Mouse (Mus musculus): Measurements from ENCODE around the gene Tmod4. TPM values are rescaled to one million over a fixed set of nuclear protein-coding genes. Genes with fewer than 3 reads are reported as not detected.
A peak's percentile ranks its signal among the peaks of the same experiment; 100 is the strongest.

Gene Tmod4
- polyA plus RNA-seq, 1 experiment from 2014 or later = 1.6 TPM

DNA sequence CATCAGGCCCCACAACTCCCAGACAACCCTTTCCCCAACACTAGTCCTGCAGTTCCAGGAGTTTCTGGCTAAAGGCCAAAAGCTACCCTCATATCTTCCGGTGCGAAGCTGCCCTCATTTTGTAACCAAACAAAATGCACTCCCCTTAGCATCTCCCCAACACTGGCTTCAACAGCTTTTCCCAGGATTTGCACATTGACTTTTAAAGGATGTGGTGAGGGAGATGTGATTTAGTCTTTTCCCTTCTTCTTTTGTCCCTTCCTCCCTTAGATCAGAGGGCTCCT is 38.0 kb downstream of the Tmod4 start:
- Histone ChIP-seq H3K36me3 (peaks cover 32% of the 10 kb centered on the region), H3K9ac (peak overlapping the region; percentile 88), H3K4me1 (peaks cover 37% of the 10 kb centered on the region), H3K27ac (0 out of 2 replicates have a peak overlapping the region, but pooled peaks have one; percentile 57), H3K27me3 (replicated peaks) (no peaks in the 10 kb centered on the region; the same call in 1 of the 2 replicates), H3K9me3 (no peaks in the 10 kb centered on the region), H3K4me2 (replicated peaks) (peak overlapping the region; percentile 77), H3K4me3 (peak overlapping the region; percentile 86)
- ATAC-seq (ENCODE audit: low FRiP score, low read depth) = no peak
- 30% methylated on average over 2 of the region's 2 CpGs for WGBS

DNA sequence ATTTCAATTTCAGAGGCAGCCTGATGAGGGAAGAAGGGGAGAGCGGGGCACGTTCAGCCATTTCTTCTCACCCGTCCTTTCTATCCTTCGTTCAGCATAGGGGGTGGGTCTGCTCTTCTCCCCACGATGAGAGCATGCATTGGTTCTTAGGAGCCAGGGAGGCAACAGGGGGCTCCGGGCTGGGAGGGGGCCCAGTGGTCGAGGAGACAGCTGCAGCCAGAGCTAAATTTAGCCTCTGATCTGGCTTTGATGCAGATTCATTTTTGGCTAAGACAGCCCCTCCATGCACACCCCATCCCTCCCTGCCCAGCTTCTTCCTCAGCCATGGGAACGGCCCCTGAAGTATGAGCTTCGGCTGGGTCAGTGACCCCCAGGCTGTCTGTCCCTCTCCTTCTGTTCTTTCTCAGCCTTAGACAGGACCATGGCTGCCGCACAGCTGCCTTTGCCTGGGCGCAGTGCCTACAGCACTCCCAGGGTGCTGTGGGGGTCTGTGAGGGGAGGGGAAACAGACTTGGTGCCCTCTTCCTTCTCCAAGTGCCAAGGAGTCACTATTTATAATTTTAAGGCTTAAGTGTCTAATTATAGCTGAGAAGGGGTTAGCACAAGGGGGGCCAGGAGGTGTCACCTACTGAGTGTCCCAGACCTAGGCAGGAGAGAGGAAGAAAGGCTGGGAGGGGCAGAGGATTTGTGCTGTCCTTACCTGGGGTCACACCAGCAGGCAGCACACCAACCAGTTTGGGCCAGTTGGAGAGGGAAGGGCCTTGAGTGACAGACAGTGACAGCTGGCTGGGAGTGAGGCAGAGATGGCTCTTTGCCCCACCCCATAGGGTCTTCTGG is 39.4 kb downstream of the Tmod4 start:
- H3K9me3 ChIP-seq = no peaks in the 10 kb centered on the region
- peaks cover 37% of the 10 kb centered on the region for H3K4me1 ChIP-seq
- H3K27me3 ChIP-seq (replicated peaks) = peaks cover 7% of the 10 kb centered on the region
- ATAC-seq (ENCODE audit: low FRiP score, low read depth) = no peak
- H3K9ac ChIP-seq = peak overlapping the region; percentile 88
- peaks cover 45% of the 10 kb centered on the region for H3K36me3 ChIP-seq
- peak overlapping the region; percentile 77 for H3K4me2 ChIP-seq (replicated peaks)
- no peak overlapping the region for H3K27ac ChIP-seq
- peak overlapping the region; percentile 86 for H3K4me3 ChIP-seq
- WGBS = 60% methylated on average over 11 of the region's 11 CpGs

DNA sequence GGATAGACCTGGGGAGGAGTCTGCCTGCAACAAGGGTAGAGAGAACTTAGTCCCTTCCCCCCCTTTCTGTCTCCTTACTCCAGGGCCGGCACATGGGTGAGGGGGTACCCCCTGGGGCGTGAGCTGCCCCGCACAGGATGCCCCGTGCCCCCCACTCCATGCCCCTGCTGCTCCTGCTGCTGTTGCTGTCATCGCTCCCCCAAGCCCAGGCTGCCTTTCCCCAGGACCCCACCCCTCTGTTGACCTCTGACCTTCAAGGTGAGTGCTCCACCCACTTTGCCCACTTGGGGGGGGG is 39.9 kb downstream of the Tmod4 start:
- Histone ChIP-seq H3K27ac (no peak overlapping the region), H3K4me3 (no peak overlapping the region), H3K9me3 (no peaks in the 10 kb centered on the region), H3K4me2 (replicated peaks) (peak overlapping the region; percentile 77), H3K36me3 (peaks cover 51% of the 10 kb centered on the region), H3K27me3 (replicated peaks) (peaks cover 12% of the 10 kb centered on the region), H3K9ac (0 out of 2 replicates have a peak overlapping the region, but pooled peaks have one; percentile 88), H3K4me1 (peaks cover 37% of the 10 kb centered on the region)
- no peak for ATAC-seq (ENCODE audit: low FRiP score, low read depth)
- 84% methylated on average over 5 of the region's 5 CpGs for WGBS

DNA sequence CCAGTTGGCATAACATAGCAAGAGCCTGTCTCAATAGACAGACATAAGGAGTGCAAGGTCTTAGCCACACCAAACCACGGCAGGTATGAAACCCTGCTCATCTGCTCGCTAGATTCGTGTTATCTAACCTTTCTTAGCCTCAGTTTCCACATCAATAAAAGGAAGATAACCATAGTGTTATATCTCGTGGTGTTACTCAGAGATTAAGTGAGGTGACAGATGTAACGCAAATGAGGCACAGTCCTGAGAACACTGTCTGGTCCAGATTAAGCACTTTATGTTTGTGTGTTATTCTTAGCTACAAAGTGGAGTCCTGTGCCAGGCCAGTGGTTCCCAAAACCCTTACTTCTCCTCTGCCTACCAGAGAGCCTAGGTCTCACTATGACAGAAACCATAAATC is 40.6 kb downstream of the Tmod4 start:
- peaks cover 18% of the 10 kb centered on the region for H3K27me3 ChIP-seq (replicated peaks)
- 91% methylated on average over 5 of the region's 5 CpGs for WGBS
- H3K9me3 ChIP-seq = no peaks in the 10 kb centered on the region
- H3K4me3 ChIP-seq = no peak overlapping the region
- H3K4me1 ChIP-seq = peaks cover 33% of the 10 kb centered on the region
- H3K9ac ChIP-seq = no peak overlapping the region
- H3K4me2 ChIP-seq (replicated peaks) = 0 out of 2 replicates have a peak overlapping the region, but pooled peaks have one; percentile 77
- peaks cover 57% of the 10 kb centered on the region for H3K36me3 ChIP-seq
- no peak overlapping the region for H3K27ac ChIP-seq
- no peak for ATAC-seq (ENCODE audit: low FRiP score, low read depth)

DNA sequence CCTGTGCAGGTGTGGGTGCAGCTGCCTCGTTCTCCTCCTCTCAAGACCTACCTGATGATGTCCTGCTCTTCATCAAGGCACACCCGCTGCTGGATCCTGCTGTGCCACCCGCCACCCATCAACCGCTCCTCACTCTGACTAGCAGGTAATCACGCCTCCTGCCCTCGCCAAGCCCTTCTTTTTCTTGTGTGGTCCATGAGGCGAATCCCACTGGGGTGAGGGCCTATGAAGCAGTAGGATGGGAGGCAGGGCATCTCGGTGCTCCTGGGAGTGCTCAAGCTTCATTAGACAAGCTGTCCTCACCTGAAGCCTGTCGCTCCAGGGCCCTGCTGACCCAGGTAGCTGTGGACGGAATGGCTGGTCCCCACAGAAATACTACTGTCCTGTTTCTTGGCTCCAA is 45.7 kb downstream of the Tmod4 start:
- peaks cover 90% of the 10 kb centered on the region for H3K36me3 ChIP-seq
- peaks cover 62% of the 10 kb centered on the region for H3K27me3 ChIP-seq (replicated peaks)
- 90% methylated on average over 10 of the region's 10 CpGs for WGBS
- H3K27ac ChIP-seq = no peak overlapping the region
- H3K4me3 ChIP-seq = no peak overlapping the region
- no peak for ATAC-seq (ENCODE audit: low FRiP score, low read depth)
- no peak overlapping the region for H3K9ac ChIP-seq
- H3K9me3 ChIP-seq = no peaks in the 10 kb centered on the region
- peaks cover 14% of the 10 kb centered on the region for H3K4me1 ChIP-seq
- no peak overlapping the region for H3K4me2 ChIP-seq (replicated peaks)

DNA sequence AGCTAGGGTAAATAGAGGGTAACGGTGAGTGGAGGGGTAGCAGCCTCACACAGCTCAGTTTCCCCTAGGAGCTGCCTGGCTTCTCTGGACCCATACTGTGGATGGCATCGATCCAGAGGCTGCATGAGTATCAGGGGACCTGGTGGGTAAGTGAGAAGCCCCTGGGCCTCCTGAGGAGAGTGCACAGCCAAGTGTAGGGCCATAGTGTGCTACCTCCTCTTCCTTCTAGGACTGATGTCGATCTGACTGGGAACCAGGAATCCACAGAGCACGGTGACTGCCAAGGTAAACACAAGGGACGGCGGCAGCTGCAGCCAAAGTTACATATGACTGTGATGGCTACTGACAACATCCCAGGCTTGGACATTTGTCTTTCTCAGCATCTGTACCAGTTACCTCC is 46.8 kb downstream of the Tmod4 start:
- peaks cover 79% of the 10 kb centered on the region for H3K36me3 ChIP-seq
- peaks cover 14% of the 10 kb centered on the region for H3K4me1 ChIP-seq
- H3K27ac ChIP-seq = no peak overlapping the region
- H3K27me3 ChIP-seq (replicated peaks) = peaks cover 62% of the 10 kb centered on the region
- whole genome bisulfite sequencing = 82% methylated on average over 6 of the region's 6 CpGs
- no peak overlapping the region for H3K4me2 ChIP-seq (replicated peaks)
- H3K9ac ChIP-seq = no peak overlapping the region
- no peak for ATAC-seq (ENCODE audit: low FRiP score, low read depth)
- no peaks in the 10 kb centered on the region for H3K9me3 ChIP-seq
- H3K4me3 ChIP-seq = no peak overlapping the region

DNA sequence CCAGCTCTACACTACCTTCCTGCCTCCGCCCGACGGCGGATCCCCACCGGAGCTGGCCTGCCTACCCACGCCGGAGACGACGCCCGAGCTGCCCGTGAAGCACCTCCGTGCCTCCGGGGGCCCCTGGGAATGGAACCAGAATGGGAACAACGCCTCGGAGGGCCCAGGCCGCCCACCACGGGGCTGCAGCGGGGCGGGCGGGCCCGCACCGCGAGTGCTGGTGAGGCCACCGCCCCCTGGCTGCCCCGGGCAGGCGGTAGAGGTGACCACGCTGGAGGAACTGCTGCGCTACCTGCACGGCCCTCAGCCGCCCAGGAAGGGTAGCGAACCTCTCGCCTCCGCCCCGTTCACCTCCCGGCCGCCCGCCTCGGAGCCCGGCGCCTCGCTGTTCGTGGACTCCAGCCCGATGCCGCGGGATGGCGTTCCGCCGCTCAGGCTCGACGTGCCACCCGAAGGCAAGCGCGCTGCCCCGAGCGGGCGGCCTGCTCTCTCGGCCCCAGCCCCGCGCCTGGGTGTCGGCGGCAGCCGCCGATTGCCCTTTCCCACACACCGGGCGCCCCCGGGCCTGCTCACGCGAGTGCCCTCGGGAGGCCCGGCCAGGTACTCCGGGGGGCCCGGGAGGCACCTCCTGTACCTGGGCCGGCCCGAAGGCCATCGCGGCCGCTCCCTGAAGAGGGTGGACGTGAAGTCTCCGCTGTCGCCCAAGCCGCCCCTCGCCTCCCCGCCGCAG is 48.4 kb downstream of the Tmod4 start:
- Histone ChIP-seq H3K9me3 (no peaks in the 10 kb centered on the region), H3K4me2 (replicated peaks) (peak overlapping the region; percentile 50), H3K27ac (no peak overlapping the region), H3K4me3 (peak overlapping the region; percentile 19), H3K36me3 (peaks cover 65% of the 10 kb centered on the region), H3K9ac (peak overlapping the region; percentile 44; the same call in 1 of the 2 replicates), H3K4me1 (peaks cover 14% of the 10 kb centered on the region), H3K27me3 (replicated peaks) (peaks cover 62% of the 10 kb centered on the region)
- WGBS = 15% methylated on average over 78 of the region's 84 CpGs
- no peak; the same call in 1 of the 2 replicates for ATAC-seq (ENCODE audit: low FRiP score, low read depth)

DNA sequence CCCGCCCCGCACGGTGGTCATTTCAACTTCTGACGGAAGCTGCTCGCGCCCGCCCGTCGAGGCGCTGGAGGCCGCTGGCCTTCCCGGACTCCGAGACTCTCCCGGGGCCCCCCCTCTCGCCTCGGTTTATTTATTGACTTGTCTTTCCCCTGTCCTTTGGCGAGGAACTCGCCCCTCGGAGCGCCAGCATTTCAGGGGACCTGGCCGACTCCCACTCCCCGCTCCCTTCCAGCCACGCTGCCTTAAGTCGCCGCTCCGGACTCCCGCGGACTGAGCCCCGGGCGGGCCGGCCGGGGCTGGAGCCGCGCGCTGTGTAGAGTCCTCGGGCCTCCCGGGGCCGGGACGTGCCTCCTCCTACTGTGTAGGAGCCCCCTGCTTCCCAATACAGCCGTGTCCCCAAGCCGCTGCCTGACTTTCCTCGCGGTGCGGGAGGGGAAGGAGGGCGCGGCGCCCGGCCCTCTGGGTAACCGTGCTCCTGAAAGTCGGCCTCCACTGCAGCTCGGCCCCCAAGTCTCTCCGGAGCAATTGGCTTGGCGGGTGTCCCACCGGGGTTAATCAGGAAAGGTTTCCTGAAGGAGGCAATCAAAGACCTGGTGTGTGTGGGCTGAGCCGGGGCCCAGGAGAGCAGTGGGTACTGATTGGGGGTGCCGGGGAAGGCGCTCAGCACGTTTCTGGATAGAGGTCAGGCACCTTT is 49.1 kb downstream of the Tmod4 start:
- Histone ChIP-seq H3K9ac (peak overlapping the region; percentile 44; the same call in 1 of the 2 replicates), H3K27me3 (replicated peaks) (peaks cover 57% of the 10 kb centered on the region), H3K4me3 (peak overlapping the region; percentile 19), H3K36me3 (peaks cover 58% of the 10 kb centered on the region), H3K4me2 (replicated peaks) (peak overlapping the region; percentile 50), H3K9me3 (no peaks in the 10 kb centered on the region), H3K27ac (no peak overlapping the region), H3K4me1 (peaks cover 14% of the 10 kb centered on the region)
- 0 out of 2 replicates have a peak, but pooled peaks have one; percentile 26 for ATAC-seq (ENCODE audit: low FRiP score, low read depth)
- 3% methylated on average over 58 of the region's 58 CpGs for WGBS

DNA sequence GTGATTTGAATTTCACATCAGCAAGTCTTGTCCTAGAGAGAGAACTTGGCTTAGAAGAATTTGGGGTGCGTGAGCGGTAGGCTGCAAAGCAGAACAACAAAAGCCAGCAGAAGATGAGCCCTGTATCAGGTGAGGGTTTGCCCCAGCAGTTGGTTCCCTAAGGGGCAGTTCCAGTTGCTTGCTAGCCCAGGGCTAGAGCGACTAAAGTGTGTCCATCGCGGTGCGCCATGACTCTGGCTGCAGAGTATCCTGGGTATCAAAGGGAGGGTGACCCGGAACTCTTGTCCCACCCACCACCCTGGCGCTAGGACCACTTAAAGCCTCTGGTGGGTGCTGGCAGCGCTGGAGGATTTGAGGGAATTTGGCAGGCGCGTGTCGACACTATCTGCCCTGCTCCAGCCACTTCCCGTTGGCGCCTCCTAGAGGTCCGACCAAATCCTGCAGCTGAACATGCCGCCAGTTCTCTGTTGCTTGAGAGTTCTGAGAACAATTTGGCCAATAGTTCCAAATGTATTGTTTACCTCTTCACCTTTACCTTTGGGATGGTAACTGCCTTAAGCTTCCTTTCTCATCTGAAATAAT is 49.8 kb downstream of the Tmod4 start:
- ATAC-seq (ENCODE audit: low FRiP score, low read depth) = peak; percentile 48; the same call in 1 of the 2 replicates
- H3K27me3 ChIP-seq (replicated peaks) = peaks cover 51% of the 10 kb centered on the region
- peak overlapping the region; percentile 50 for H3K4me2 ChIP-seq (replicated peaks)
- no peak overlapping the region for H3K9ac ChIP-seq
- no peak overlapping the region for H3K4me3 ChIP-seq
- peaks cover 51% of the 10 kb centered on the region for H3K36me3 ChIP-seq
- WGBS = 5% methylated on average over 16 of the region's 16 CpGs
- H3K9me3 ChIP-seq = no peaks in the 10 kb centered on the region
- H3K27ac ChIP-seq = no peak overlapping the region
- H3K4me1 ChIP-seq = peaks cover 14% of the 10 kb centered on the region

DNA sequence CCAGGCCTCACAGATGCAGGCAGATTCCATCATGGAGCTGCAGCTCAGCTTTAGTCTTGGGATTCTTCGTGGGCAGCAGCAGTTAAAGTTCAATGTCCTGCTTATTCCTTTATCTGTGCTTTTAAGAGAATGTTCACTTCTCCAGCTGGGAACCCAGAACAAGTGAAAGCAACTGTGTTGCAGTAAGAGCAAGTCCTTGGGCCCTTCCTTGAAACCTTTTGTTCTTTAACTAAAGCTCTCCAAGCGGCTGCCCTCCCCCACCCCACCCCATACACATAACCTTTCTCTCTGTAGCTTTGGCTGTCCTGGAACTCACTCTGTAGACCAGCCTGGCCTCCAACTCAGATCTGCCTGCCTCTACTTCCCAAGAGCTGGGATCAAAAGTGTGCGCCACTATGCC is 52.2 kb downstream of the Tmod4 start:
- peaks cover 27% of the 10 kb centered on the region for H3K27me3 ChIP-seq (replicated peaks)
- H3K27ac ChIP-seq = no peak overlapping the region
- no peaks in the 10 kb centered on the region for H3K9me3 ChIP-seq
- WGBS = 58% methylated on average over 3 of the region's 3 CpGs
- H3K4me3 ChIP-seq = no peak overlapping the region
- no peak for ATAC-seq (ENCODE audit: low FRiP score, low read depth)
- peaks cover 14% of the 10 kb centered on the region for H3K4me1 ChIP-seq
- no peak overlapping the region for H3K4me2 ChIP-seq (replicated peaks)
- H3K9ac ChIP-seq = no peak overlapping the region
- peaks cover 27% of the 10 kb centered on the region for H3K36me3 ChIP-seq

DNA sequence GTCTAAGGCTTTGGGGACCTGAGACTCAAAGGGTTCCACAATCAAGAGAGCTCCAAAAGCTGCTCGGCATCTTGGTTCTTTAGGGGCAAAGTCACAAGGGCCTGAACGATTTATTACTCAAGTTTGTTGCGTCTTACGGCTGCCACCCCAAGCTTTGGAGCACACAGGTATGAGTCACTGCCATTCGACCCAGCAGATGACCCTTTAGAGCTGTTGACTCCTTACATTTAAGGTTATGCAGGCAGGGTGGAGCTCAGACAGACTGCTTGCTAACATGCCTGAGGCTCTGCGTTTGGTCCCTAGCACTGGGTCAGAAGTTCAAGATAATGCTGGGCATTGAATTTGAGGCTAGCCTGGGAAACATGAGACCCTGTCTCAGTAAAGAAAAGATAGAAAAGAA is 53.3 kb downstream of the Tmod4 start:
- H3K4me2 ChIP-seq (replicated peaks) = no peak overlapping the region
- peaks cover 16% of the 10 kb centered on the region for H3K27me3 ChIP-seq (replicated peaks)
- H3K27ac ChIP-seq = no peak overlapping the region
- 72% methylated on average over 6 of the region's 6 CpGs for WGBS
- no peak for ATAC-seq (ENCODE audit: low FRiP score, low read depth)
- H3K9me3 ChIP-seq = no peaks in the 10 kb centered on the region
- no peak overlapping the region for H3K9ac ChIP-seq
- peaks cover 16% of the 10 kb centered on the region for H3K36me3 ChIP-seq
- H3K4me3 ChIP-seq = no peak overlapping the region
- H3K4me1 ChIP-seq = peaks cover 12% of the 10 kb centered on the region

Data from neural tube, embryonic 12.5 days (tissue).